Mouse (Mus musculus) midbrain, postnatal 0 days (tissue): ENCODE data around the gene Syt8. TPM values are rescaled to one million over a fixed set of nuclear protein-coding genes. Genes with fewer than 3 reads are reported as not detected.

Experiments used
- ATAC-seq: fragments of 200-750 bp; cut with Nextera tagmentation; 2 replicates; pipeline ENCODE4 v1.8.0; 2017; ENCODE audit warnings: moderate number of reproducible peaks, mild to moderate bottlenecking, moderate TSS enrichment, moderate library complexity; ENCODE audit not compliant: low FRiP score
- DNase-seq: peaks from one replicate; pipeline ENCODE4 v3.0.0-alpha.2; 2015; ENCODE audit warnings: low spot score
- H3K27ac ChIP-seq: fragments of 300-500 bp; sonication (generic); 2 replicates; pipeline ENCODE4 v1.5.1; 2014; ENCODE audit warnings: low read depth, mild to moderate bottlenecking, low read length, mixed read lengths
- H3K27me3 ChIP-seq: fragments of 300-500 bp; sonication (generic); 2 replicates; pipeline ENCODE4 v1.6.1; 2014; ENCODE audit warnings: low read length, control low read depth, mixed read lengths; ENCODE audit not compliant: insufficient read depth
- H3K36me3 ChIP-seq: fragments of 300-500 bp; sonication (generic); 2 replicates; pipeline ENCODE4 v1.6.1; 2014; ENCODE audit warnings: low read length, control low read depth, mixed read lengths; ENCODE audit not compliant: insufficient read depth
- H3K4me1 ChIP-seq: fragments of 300-500 bp; sonication (generic); 2 replicates; pipeline ENCODE4 v1.6.1; 2014; ENCODE audit warnings: mild to moderate bottlenecking, control low read depth, antibody characterized with exemption, low read length, mixed read lengths; ENCODE audit not compliant: insufficient read depth
- H3K4me2 ChIP-seq: fragments of 300-500 bp; sonication (generic); 2 replicates; pipeline ENCODE4 v1.6.1; 2014; ENCODE audit warnings: low read depth, mild to moderate bottlenecking, low read length, mixed read lengths; ENCODE audit not compliant: poor library complexity, severe bottlenecking
- H3K4me3 ChIP-seq: fragments of 300-500 bp; sonication (generic); 2 replicates; pipeline ENCODE4 v1.5.1; 2014; ENCODE audit warnings: low read depth, mild to moderate bottlenecking, low read length, moderate library complexity
- H3K9ac ChIP-seq: fragments of 300-500 bp; sonication (generic); replicated peaks from 2 replicates; pipeline ENCODE4 v1.6.1; 2014; ENCODE audit warnings: mild to moderate bottlenecking, low read length, moderate library complexity, mixed read lengths; ENCODE audit not compliant: poor library complexity, severe bottlenecking
- H3K9me3 ChIP-seq: fragments of 300-500 bp; sonication (generic); 2 replicates; pipeline ENCODE4 v1.6.1; 2016; ENCODE audit warnings: low read length, control low read depth
- CTCF ChIP-seq: IDR thresholded peaks from 2 replicates; pipeline ENCODE4 v1.5.1; 2016; ENCODE audit warnings: antibody characterized with exemption, mild to moderate bottlenecking
- WGBS: fragments of 180-500 bp; shearing (Covaris S2); extraction: QIAGEN DNeasy Blood & Tissue Kit; methylation state at CpG from one replicate; pipeline ENCODE4 v1.1.7; 2014; 5-methylcytosine and 5-hydroxymethylcytosine counted together
- polyA plus RNA-seq: library from polyadenylated mRNA; unstranded; fragments of >200 nt; fragmentation: Nextera tagmentation; extraction: Ambion mirVana; gene quantifications from 2 replicates; pipeline ENCODE4 v1.2.1, GENCODE M21; 2015
- total RNA-seq: library from RNA; depleted of rRNA; stranded (reverse); fragments of >200 nt; gene quantifications from 2 replicates; pipeline ENCODE4 v1.2.3, GENCODE M21; 2014

Gene Syt8
- total and polyA plus RNA-seq, 2 experiments from 2014 or later = not detected

GRCm38 (mm10) chr7:142437324-142437723 lies 2.7 kb downstream of the Syt8 start:
- 79% methylated on average over 5 of the region's 5 CpGs for WGBS

GRCm38 (mm10) chr7:142439966-142440365 lies 5.3 kb downstream of the Syt8 start:
- Histone ChIP-seq H3K27me3 (no peaks in the 10 kb centered on the region), H3K9ac (no peak overlapping the region), H3K4me1 (no peaks in the 10 kb centered on the region), H3K4me2 (no peak overlapping the region), H3K9me3 (no peaks in the 10 kb centered on the region), H3K4me3 (no peak overlapping the region), H3K27ac (no peak overlapping the region), H3K36me3 (no peaks in the 10 kb centered on the region)
- WGBS = 79% methylated on average over 14 of the region's 14 CpGs
- no peak for ATAC-seq
- DNase-seq = no peak
- TF ChIP-seq CTCF = no peak

More at GRCm38 (mm10) chr7:142437324-142437723, 2.7 kb downstream of the Syt8 start:
- no peaks in the 10 kb centered on the region for H3K4me1 ChIP-seq
- H3K9me3 ChIP-seq = no peaks in the 10 kb centered on the region
- H3K4me2 ChIP-seq = no peak overlapping the region
- no peak for DNase-seq
- no peak for ATAC-seq
- peak; percentile 26; the same call in 1 of the 2 replicates for TF ChIP-seq CTCF
- no peak overlapping the region for H3K4me3 ChIP-seq
- no peak overlapping the region for H3K27ac ChIP-seq
- no peaks in the 10 kb centered on the region for H3K36me3 ChIP-seq
- H3K27me3 ChIP-seq = no peaks in the 10 kb centered on the region
- H3K9ac ChIP-seq = no peak overlapping the region

GRCm38 (mm10) chr7:142440657-142441114 lies 6.0 kb downstream of the Syt8 start:
- Histone ChIP-seq H3K27ac (no peak overlapping the region), H3K4me3 (no peak overlapping the region), H3K4me1 (no peaks in the 10 kb centered on the region), H3K4me2 (no peak overlapping the region), H3K27me3 (no peaks in the 10 kb centered on the region), H3K36me3 (no peaks in the 10 kb centered on the region), H3K9ac (no peak overlapping the region), H3K9me3 (no peaks in the 10 kb centered on the region)
- TF ChIP-seq CTCF = peak; percentile 75
- WGBS = 60% methylated on average over 5 of the region's 5 CpGs
- ATAC-seq = no peak
- DNase-seq = peak; percentile 76

- H3K4me2 ChIP-seq = no peak within 1 kb of the TSS
- no peak for DNase-seq
- no peaks in the 10 kb centered on the region for H3K9me3 ChIP-seq
- H3K4me1 ChIP-seq = no peaks in the 10 kb centered on the region
- no peaks in the 10 kb centered on the region for H3K27me3 ChIP-seq
- no peak within 1 kb of the TSS for H3K4me3 ChIP-seq
- no peak for TF ChIP-seq CTCF
- H3K36me3 ChIP-seq = no peaks in the 10 kb centered on the region
- H3K27ac ChIP-seq = no peak within 1 kb of the TSS
- WGBS = 81% methylated on average over 9 of the region's 9 CpGs
- no peak within 1 kb of the TSS for H3K9ac ChIP-seq
- no peak for ATAC-seq
These were observed 6.9 kb downstream of the Syt8 start, which contains the start of gene Tnni2 for GRCm38 (mm10) chr7:142441585-142441984. Gene Tnni2, plus strand, starts transcription at chr7:142441808.

GRCm38 (mm10) chr7:142442081-142442907 lies 7.6 kb downstream of the Syt8 start:
- TF ChIP-seq CTCF = no peak
- Histone ChIP-seq H3K9me3 (no peaks in the 10 kb centered on the region), H3K9ac (no peak overlapping the region), H3K27me3 (no peaks in the 10 kb centered on the region), H3K4me2 (no peak overlapping the region), H3K27ac (no peak overlapping the region), H3K36me3 (no peaks in the 10 kb centered on the region), H3K4me1 (no peaks in the 10 kb centered on the region), H3K4me3 (no peak overlapping the region)
- ATAC-seq (no peak), DNase-seq (no peak)
- WGBS = 81% methylated on average over 9 of the region's 9 CpGs

GRCm38 (mm10) chr7:142442908-142443420 lies 8.3 kb downstream of the Syt8 start:
- H3K27me3 ChIP-seq = no peaks in the 10 kb centered on the region
- H3K27ac ChIP-seq = no peak overlapping the region
- 96% methylated on average over 7 of the region's 7 CpGs for WGBS
- H3K4me3 ChIP-seq = no peak overlapping the region
- no peak for TF ChIP-seq CTCF
- DNase-seq = no peak
- H3K4me1 ChIP-seq = no peaks in the 10 kb centered on the region
- no peak overlapping the region for H3K9ac ChIP-seq
- no peak overlapping the region for H3K4me2 ChIP-seq
- H3K9me3 ChIP-seq = no peaks in the 10 kb centered on the region
- no peaks in the 10 kb centered on the region for H3K36me3 ChIP-seq
- ATAC-seq = no peak
